Mouse (Mus musculus): ENCODE measurements around the gene Ugt8a. TPM values are rescaled to one million over a fixed set of nuclear protein-coding genes. Genes with fewer than 3 reads are reported as not detected.

The Ugt8a gene
- polyA plus RNA-seq, 1 experiment from 2014 or later = 2.4 TPM

DNA sequence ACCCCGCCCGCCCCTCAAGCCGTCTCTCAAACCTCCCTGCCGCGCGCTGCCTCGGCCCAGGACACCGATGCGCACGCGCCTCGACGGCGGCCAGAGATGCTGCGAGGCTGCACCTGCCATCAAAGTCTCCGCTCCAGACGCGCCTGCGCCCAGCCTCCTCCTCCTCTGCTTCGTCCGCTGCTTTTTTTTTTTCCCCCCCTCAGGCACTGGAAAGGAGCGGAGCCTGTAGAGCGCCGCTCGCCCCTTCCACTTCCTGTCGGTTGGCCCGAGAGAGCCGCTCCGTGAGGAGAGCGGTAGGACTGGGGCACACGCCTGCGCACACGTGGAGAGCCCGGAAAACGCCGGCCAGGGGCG, 314 bp upstream of the Ugt8a start:
- peak overlapping the region; percentile 33; the same call in 1 of the 2 replicates for H3K27ac ChIP-seq (ENCODE audit: low read length)
- H3K4me3 ChIP-seq (ENCODE audit: low read depth, low read length) = peak overlapping the region; percentile 79
- H3K4me2 ChIP-seq (ENCODE audit: low read length) = peak overlapping the region; percentile 96
- under 1% methylated on average over 18 of the region's 37 CpGs for WGBS
- no peaks in the 10 kb centered on the region for H3K27me3 ChIP-seq (ENCODE audit: control insufficient read depth, insufficient read depth, low read depth, low read length)
- H3K9ac ChIP-seq (ENCODE audit: low read depth, low read length) = peak overlapping the region; percentile 71
- no peaks in the 10 kb centered on the region for H3K9me3 ChIP-seq (replicated peaks; ENCODE audit: control insufficient read depth, low read length, poor library complexity, severe bottlenecking)
- no peaks in the 10 kb centered on the region for H3K36me3 ChIP-seq (ENCODE audit: control insufficient read depth, insufficient read depth, low read length)
- ATAC-seq = peak; percentile 91
- peaks cover 7% of the 10 kb centered on the region for H3K4me1 ChIP-seq (ENCODE audit: control insufficient read depth, insufficient read depth, low read length)

DNA sequence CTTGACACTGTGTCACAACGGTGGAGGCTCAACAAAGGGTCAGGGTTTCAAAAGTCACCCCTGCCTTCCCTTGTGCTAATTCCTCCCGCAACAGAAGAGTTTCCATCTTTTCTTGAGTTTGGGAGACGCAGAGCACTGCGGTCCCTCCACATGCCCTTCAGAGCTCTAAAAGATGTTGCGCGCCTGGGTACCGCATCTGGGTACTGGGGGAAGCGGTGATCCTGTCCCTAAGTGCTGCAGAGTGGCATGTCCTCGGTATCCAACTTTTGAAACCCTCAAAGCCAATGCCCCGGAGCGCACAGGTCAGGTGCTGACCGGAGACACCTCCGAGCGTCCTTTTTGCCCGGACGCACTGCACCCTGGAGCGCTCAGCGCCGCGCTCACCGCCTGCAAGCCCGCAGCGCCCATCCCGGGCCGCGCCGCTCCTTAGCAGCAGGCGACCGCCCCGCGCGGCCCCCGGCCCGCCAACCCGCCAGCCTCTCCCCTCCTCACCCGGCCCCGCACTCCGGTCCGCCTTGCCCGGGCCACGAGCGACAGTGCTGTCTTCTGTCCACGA, 805 bp downstream of the Ugt8a start:
- Histone ChIP-seq H3K4me3 (ENCODE audit: low read depth, low read length) (peak overlapping the region; percentile 79), H3K4me1 (ENCODE audit: control insufficient read depth, insufficient read depth, low read length) (peaks cover 7% of the 10 kb centered on the region), H3K9ac (ENCODE audit: low read depth, low read length) (peak overlapping the region; percentile 71), H3K4me2 (ENCODE audit: low read length) (peak overlapping the region; percentile 96), H3K27ac (ENCODE audit: low read length) (no peak overlapping the region), H3K27me3 (ENCODE audit: control insufficient read depth, insufficient read depth, low read depth, low read length) (no peaks in the 10 kb centered on the region), H3K9me3 (replicated peaks; ENCODE audit: control insufficient read depth, low read length, poor library complexity, severe bottlenecking) (no peaks in the 10 kb centered on the region), H3K36me3 (ENCODE audit: control insufficient read depth, insufficient read depth, low read length) (no peaks in the 10 kb centered on the region)
- under 1% methylated on average over 43 of the region's 43 CpGs for WGBS
- peak; percentile 70 for ATAC-seq

DNA sequence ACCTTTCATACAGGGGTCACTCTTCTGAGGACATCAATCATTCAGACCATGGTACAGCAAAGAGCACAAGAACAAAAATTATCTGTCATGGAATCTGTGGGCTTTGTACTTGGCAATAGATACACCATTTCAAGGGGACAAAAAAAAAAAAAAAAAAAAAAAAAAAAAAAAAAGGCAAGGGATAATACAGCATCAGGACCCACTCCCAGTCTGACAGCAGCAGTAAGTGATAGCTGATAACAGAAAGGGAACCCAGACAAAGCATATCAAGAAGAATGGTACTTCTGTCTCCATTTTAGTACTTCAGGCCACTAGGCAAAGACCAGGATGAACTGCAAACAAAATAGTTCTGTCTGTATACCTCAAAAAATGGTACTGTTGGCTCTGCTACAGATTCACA, 2.6 kb downstream of the Ugt8a start:
- no peak for ATAC-seq
- H3K4me1 ChIP-seq (ENCODE audit: control insufficient read depth, insufficient read depth, low read length) = peaks cover 7% of the 10 kb centered on the region
- H3K9me3 ChIP-seq (replicated peaks; ENCODE audit: control insufficient read depth, low read length, poor library complexity, severe bottlenecking) = no peaks in the 10 kb centered on the region
- no peaks in the 10 kb centered on the region for H3K27me3 ChIP-seq (ENCODE audit: control insufficient read depth, insufficient read depth, low read depth, low read length)
- H3K4me2 ChIP-seq (ENCODE audit: low read length) = no peak overlapping the region
- no peak overlapping the region for H3K9ac ChIP-seq (ENCODE audit: low read depth, low read length)
- no peak overlapping the region for H3K4me3 ChIP-seq (ENCODE audit: low read depth, low read length)
- no peak overlapping the region for H3K27ac ChIP-seq (ENCODE audit: low read length)
- no peaks in the 10 kb centered on the region for H3K36me3 ChIP-seq (ENCODE audit: control insufficient read depth, insufficient read depth, low read length)

DNA sequence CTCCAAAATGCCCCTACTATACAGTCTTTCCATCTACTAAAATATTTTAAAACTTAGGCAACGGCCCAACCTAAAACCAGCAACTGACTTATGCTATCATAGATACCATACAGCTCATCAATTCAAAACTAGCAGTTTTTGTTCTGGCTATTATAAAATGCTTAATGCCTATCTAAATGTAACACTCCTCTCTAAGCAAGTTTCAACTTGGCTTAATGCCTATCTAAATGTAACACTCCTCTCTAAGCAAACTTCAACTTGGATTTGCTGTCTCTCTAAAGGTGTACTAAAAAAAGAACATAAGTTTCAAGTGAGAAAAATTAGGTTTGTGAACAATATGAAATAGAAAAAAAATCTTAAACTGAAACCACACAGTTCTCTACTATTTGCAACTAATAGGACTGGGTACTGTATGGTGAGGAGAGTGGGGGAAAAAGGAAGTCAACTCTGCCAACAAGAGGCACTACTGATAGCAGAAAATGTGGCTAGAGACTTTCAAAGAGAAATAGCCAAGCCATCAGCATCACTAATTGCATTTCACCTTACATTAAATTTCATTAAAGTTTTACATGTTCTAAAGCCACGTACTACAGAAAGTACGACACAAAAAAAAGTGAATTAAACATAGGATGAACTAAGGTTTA, 5.7 kb downstream of the Ugt8a start:
- no peak overlapping the region for H3K4me3 ChIP-seq (ENCODE audit: low read depth, low read length)
- WGBS = 95% methylated on average over 3 of the region's 3 CpGs
- H3K9ac ChIP-seq (ENCODE audit: low read depth, low read length) = no peak overlapping the region
- H3K4me2 ChIP-seq (ENCODE audit: low read length) = no peak overlapping the region
- no peaks in the 10 kb centered on the region for H3K36me3 ChIP-seq (ENCODE audit: control insufficient read depth, insufficient read depth, low read length)
- no peak overlapping the region for H3K27ac ChIP-seq (ENCODE audit: low read length)
- H3K27me3 ChIP-seq (ENCODE audit: control insufficient read depth, insufficient read depth, low read depth, low read length) = no peaks in the 10 kb centered on the region
- no peak for ATAC-seq
- H3K9me3 ChIP-seq (replicated peaks; ENCODE audit: control insufficient read depth, low read length, poor library complexity, severe bottlenecking) = no peaks in the 10 kb centered on the region
- peaks cover 7% of the 10 kb centered on the region for H3K4me1 ChIP-seq (ENCODE audit: control insufficient read depth, insufficient read depth, low read length)

DNA sequence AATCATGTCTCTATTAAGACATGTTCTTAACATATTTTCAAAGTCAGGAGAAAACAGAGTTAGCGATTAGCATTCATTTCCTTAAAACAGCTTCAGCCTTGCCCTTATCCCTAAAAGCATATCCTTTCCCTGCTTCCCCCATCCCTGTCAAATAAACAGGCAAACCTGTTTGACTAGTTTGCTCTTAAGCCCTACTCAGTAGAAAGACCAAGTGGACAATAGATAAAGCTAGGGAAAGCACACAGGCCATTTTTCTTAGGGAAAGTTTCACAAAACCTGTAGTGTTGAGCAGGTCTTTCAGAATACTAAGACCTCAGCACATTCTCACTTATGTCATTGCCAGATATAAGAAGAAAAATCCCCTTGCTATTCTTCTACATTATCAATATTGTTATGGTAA, 7.4 kb downstream of the Ugt8a start:
- ATAC-seq = no peak
- Histone ChIP-seq H3K27me3 (ENCODE audit: control insufficient read depth, insufficient read depth, low read depth, low read length) (no peaks in the 10 kb centered on the region), H3K27ac (ENCODE audit: low read length) (no peak overlapping the region), H3K4me1 (ENCODE audit: control insufficient read depth, insufficient read depth, low read length) (no peaks in the 10 kb centered on the region), H3K9me3 (replicated peaks; ENCODE audit: control insufficient read depth, low read length, poor library complexity, severe bottlenecking) (no peaks in the 10 kb centered on the region), H3K4me2 (ENCODE audit: low read length) (no peak overlapping the region), H3K36me3 (ENCODE audit: control insufficient read depth, insufficient read depth, low read length) (no peaks in the 10 kb centered on the region), H3K9ac (ENCODE audit: low read depth, low read length) (no peak overlapping the region), H3K4me3 (ENCODE audit: low read depth, low read length) (no peak overlapping the region)
- WGBS = 39% methylated on average over 1 of the region's 1 CpGs

DNA sequence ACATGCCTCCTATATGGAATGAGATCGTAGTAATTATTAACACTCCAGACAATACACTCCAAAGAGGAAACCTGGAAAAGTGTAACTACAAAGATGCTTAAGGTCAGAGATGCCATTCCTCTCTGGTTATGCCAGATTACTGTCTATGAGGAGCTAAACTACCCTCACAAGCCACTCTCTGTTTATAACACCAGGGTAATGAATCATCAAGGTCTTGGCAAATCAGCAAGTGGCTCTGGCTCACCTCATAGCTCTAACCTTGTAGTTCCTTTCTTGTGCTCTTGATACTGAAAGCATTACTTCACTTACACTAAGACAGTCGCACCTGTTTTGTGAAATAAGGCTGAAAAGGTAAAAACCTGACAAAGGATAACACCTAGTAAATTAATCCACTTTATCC, 17.5 kb downstream of the Ugt8a start:
- Histone ChIP-seq H3K4me1 (ENCODE audit: control insufficient read depth, insufficient read depth, low read length) (no peaks in the 10 kb centered on the region), H3K4me3 (ENCODE audit: low read depth, low read length) (no peak overlapping the region), H3K27ac (ENCODE audit: low read length) (no peak overlapping the region), H3K9me3 (replicated peaks; ENCODE audit: control insufficient read depth, low read length, poor library complexity, severe bottlenecking) (no peaks in the 10 kb centered on the region), H3K27me3 (ENCODE audit: control insufficient read depth, insufficient read depth, low read depth, low read length) (no peaks in the 10 kb centered on the region), H3K9ac (ENCODE audit: low read depth, low read length) (no peak overlapping the region), H3K4me2 (ENCODE audit: low read length) (no peak overlapping the region), H3K36me3 (ENCODE audit: control insufficient read depth, insufficient read depth, low read length) (no peaks in the 10 kb centered on the region)
- ATAC-seq = no peak
- 73% methylated on average over 2 of the region's 2 CpGs for WGBS

DNA sequence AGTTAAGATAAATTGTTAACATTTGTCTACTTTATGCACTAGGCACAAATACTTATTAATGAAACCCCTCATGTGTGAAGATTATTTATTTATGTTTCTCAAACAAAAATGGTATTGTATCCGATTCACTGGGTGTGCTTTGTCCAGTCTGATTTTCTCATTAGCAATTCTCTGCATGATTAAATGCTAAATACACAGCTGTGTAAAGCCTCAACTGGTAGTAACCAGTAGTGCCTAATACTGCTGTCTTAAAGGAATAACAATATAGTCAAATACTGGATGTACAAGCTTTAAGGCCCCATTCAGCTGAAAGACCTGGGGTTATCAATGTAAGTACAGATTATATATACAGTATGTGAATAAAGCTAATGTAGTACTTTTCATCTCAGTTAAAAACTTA, 39.4 kb downstream of the Ugt8a start:
- 46% methylated on average over 1 of the region's 1 CpGs for WGBS
- ATAC-seq = no peak
- H3K36me3 ChIP-seq (ENCODE audit: control insufficient read depth, insufficient read depth, low read length) = no peaks in the 10 kb centered on the region

DNA sequence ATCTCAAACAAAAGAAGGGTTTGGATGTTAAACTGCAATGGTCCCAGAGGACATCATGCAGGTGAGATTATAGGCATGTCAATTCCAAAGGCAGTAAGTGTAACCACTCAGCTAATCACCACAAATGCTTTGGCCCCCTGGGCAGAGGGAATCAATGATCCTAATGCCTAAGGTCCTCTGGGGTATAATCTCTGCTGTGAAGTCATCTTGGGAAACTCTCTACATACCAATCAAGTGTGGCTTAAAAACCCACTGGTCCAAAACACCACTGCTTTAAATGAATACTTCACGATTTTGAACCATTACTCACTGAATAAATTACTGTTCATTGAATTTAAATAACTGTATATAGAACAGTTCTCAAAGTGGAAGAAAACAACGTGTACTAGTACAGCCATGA, 51.3 kb downstream of the Ugt8a start:
- 44% methylated on average over 2 of the region's 2 CpGs for WGBS

More for the DNA sequence above, 39.4 kb downstream of the Ugt8a start:
- Histone ChIP-seq H3K9me3 (replicated peaks; ENCODE audit: control insufficient read depth, low read length, poor library complexity, severe bottlenecking) (no peaks in the 10 kb centered on the region), H3K27me3 (ENCODE audit: control insufficient read depth, insufficient read depth, low read depth, low read length) (no peaks in the 10 kb centered on the region), H3K9ac (ENCODE audit: low read depth, low read length) (no peak overlapping the region), H3K4me2 (ENCODE audit: low read length) (no peak overlapping the region), H3K4me1 (ENCODE audit: control insufficient read depth, insufficient read depth, low read length) (no peaks in the 10 kb centered on the region), H3K4me3 (ENCODE audit: low read depth, low read length) (no peak overlapping the region), H3K27ac (ENCODE audit: low read length) (no peak overlapping the region)

DNA sequence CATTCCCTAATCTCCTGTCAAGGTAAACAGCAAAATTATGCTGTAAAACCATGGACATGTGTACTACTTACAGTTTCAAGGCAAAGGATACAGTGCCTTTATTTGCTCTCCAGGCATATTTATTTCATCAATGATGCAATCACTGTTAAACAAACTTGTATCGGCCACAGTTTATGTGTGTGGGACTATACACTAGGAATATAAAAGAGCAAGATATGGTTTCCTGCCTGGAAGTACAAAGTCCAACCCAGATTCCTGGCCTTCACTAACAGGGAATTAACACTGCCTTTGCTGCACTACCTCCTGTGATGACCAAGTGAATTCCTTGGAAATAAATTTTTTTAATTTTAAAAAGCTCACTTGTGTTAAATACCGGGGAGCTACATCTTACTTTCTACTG, 53.5 kb downstream of the Ugt8a start:
- Histone ChIP-seq H3K4me2 (ENCODE audit: low read length) (no peak overlapping the region), H3K27ac (ENCODE audit: low read length) (no peak overlapping the region), H3K9me3 (replicated peaks; ENCODE audit: control insufficient read depth, low read length, poor library complexity, severe bottlenecking) (no peaks in the 10 kb centered on the region), H3K4me3 (ENCODE audit: low read depth, low read length) (no peak overlapping the region), H3K36me3 (ENCODE audit: control insufficient read depth, insufficient read depth, low read length) (no peaks in the 10 kb centered on the region), H3K27me3 (ENCODE audit: control insufficient read depth, insufficient read depth, low read depth, low read length) (no peaks in the 10 kb centered on the region), H3K4me1 (ENCODE audit: control insufficient read depth, insufficient read depth, low read length) (no peaks in the 10 kb centered on the region), H3K9ac (ENCODE audit: low read depth, low read length) (no peak overlapping the region)
- no peak for ATAC-seq
- whole genome bisulfite sequencing = 87% methylated on average over 2 of the region's 2 CpGs

More for the DNA sequence above, 51.3 kb downstream of the Ugt8a start:
- Histone ChIP-seq H3K4me1 (ENCODE audit: control insufficient read depth, insufficient read depth, low read length) (no peaks in the 10 kb centered on the region), H3K9ac (ENCODE audit: low read depth, low read length) (no peak overlapping the region), H3K9me3 (replicated peaks; ENCODE audit: control insufficient read depth, low read length, poor library complexity, severe bottlenecking) (no peaks in the 10 kb centered on the region), H3K36me3 (ENCODE audit: control insufficient read depth, insufficient read depth, low read length) (no peaks in the 10 kb centered on the region), H3K27me3 (ENCODE audit: control insufficient read depth, insufficient read depth, low read depth, low read length) (no peaks in the 10 kb centered on the region), H3K4me2 (ENCODE audit: low read length) (no peak overlapping the region), H3K27ac (ENCODE audit: low read length) (no peak overlapping the region), H3K4me3 (ENCODE audit: low read depth, low read length) (no peak overlapping the region)
- ATAC-seq = no peak
